Mouse (Mus musculus) lung, postnatal 36 days (tissue): ENCODE results near the gene Oxnad1.
"Not testable (repeated sequence)": the region's sequence is repeated elsewhere in the genome, so short reads cannot be mapped to it uniquely, and the experiment has no call there.

ENCODE experiments used
- DNase-seq: peaks from one replicate; pipeline ENCODE4 v3.0.0; 2022; ENCODE audit warnings: mixed read lengths

Oxnad1 gene

GRCm38 (mm10) chr14:32084761-32085485 lies at the start of gene Oxnad1:
Oxnad1 (plus strand) TSS chr14:32085374.
- peak; percentile 94 for DNase-seq

GRCm38 (mm10) chr14:32036482-32036881 lies 48.7 kb upstream of the Oxnad1 start:
- no peak for DNase-seq

- no peak for DNase-seq
Measured at GRCm38 (mm10) chr14:32037661-32038252, 47.4 kb upstream of the Oxnad1 start.

DNA sequence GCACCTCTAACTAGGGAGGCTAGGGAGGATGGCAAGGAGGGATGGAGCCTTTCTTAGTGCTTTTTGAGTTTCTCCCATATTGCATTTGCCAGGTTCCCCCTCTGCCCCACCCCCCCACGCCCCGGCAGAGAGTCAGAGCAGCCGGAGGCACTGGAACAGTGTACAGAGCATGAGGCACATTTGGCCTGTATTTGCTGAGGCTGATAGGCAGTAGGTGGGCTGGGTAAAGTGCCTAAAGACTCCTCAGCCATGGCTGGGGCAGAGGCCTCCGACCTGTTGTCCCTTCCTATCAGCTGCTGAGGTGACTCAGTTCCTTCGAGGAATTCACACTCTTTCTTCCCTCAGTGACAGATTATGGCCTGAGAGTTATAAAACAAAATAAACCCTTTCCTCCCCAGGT lies 43.1 kb upstream of the Oxnad1 start:
- DNase-seq: no peak

GRCm38 (mm10) chr14:32046357-32046756 lies 38.8 kb upstream of the Oxnad1 start:
- no peak for DNase-seq

DNA sequence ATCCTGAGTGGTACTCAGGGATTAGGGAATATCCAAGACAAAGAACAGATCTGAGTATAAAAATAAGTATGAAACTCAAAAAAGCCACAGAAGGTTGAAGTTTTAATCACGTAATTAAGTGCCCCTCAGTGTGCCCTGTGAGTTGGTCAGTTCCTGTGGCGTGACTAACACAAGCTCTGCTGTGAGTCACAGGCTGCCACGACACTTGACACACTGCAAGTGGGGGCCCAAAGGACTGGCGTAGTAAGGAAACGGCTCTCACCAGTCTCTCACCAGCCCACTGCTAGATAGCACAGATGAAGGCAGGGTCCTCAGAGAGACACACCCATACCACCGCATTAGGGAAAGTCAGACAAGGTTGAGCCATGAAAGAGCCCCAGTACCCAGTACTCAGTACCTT lies 35.0 kb upstream of the Oxnad1 start:
- DNase-seq: no peak

DNA sequence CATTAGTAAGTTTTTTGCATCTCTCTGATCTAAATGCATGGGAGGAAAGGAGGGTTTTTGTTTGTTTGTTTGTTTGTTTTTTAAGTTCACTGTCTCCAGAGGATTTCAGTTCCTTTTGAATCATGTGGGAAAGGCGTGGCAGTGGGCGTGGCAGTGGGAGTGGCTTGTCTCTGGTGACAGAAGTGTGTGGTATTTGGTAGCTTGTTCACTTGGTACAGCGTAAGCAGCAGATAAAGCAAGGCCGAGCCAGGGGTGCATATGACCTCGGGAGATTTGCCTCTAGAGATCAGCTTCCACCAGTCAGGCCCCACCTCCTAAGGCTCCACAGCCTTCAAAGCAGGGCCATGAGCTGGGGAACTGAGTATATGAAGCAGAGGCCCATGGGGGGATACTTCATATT lies 31.3 kb upstream of the Oxnad1 start:
- no peak for DNase-seq

DNA sequence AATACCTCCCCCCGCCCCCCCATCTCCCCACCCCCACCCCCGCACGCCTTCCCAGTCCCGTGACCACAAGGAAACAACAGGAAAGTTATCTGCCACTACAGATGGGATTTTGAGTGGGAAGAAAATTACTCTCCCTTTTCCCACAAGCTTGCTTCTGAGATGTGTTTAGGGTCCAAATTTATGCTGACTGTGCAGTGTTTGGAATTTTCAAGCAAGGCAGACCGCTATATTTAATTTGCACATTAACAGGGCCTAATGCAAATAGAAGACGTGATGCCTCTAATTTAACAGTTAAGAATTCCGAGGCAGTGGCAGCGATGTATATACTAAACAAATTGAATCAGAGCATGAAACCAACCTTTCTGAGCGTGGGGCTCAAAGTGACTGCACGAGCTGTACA lies 30.4 kb upstream of the Oxnad1 start:
- no peak for DNase-seq

GRCm38 (mm10) chr14:32055781-32056180 lies 29.4 kb upstream of the Oxnad1 start:
- DNase-seq: no peak

GRCm38 (mm10) chr14:32056675-32057074 lies 28.5 kb upstream of the Oxnad1 start:
- peak; percentile 57 for DNase-seq

- DNase-seq: no peak
Measured at GRCm38 (mm10) chr14:32057664-32058063, 27.5 kb upstream of the Oxnad1 start.

DNA sequence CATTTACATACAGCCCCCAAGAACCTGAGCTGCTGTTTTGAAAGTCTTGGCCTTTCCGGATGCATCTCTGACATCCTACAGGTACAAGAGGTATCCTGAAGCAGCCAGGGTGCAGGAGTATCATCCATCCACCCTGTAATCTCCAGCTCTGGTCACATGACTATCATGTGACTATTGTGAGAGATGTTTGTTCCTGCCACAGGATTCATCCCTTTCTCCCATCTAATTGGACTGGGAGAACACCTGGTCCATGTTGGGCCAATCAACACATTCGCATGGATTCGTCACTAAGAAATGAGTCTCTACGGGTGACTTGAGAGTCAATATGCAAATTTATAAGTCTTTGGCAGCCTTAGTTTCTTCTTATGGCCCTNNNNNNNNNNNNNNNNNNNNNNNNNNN lies 23.8 kb upstream of the Oxnad1 start:
- no peak for DNase-seq

DNA sequence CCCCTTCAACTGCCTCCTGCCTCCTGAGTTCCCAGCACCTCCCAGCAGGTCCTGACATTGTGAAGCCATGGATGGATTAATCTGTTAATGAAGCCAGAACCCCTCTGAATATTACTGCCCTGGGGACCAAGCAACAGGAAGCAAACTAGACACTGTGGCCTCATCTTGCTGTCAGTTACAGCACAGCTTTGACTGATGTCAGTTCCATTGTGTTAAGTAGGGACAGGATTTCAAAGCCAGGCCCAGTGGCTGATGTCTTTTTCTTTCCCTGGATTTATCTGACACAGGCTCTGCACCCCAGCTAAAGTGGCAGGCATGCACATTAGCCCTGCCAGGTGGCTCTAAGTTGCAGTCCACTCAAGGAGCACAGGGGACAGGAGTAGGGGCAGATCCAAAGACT lies 12.4 kb upstream of the Oxnad1 start:
- no peak for DNase-seq

- peak; percentile 69 for DNase-seq
Measured at GRCm38 (mm10) chr14:32073211-32073685, 11.9 kb upstream of the Oxnad1 start.

GRCm38 (mm10) chr14:32073901-32074300 lies 11.3 kb upstream of the Oxnad1 start:
- DNase-seq: no peak

DNA sequence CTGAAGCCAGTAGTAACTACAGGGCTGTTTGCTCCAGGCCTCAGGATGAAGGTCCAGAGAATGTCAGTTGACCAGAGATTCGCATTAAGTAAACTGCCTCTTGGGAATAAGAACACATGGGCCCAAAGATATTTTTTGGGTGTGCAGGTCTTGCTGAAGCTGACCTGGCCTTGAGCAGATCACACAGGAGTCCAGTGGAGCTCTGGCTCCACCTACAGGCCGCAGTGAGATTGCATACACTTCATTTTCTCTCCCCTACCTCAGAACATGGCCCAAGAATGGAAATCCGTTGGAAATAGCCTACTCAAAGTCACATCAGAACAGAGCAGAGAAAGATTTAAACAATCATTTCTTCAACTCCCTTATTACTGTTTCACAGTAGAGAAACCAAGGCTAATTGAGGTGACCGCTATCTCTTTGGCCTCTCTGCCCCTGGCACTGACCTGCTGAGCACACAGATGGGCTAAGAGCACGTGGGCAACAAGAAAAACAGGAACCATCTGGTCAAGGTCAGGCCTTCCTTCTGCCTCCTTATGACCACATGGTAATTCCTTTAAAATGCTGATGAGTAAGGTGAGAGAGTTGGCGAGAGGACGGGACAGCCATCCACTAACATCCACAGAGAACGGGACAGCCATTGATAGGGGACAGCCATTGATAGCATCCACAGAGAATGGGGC lies 8.1 kb upstream of the Oxnad1 start:
- peak; percentile 81 for DNase-seq

- DNase-seq: no peak
Measured at GRCm38 (mm10) chr14:32081026-32081425, 4.1 kb upstream of the Oxnad1 start.

GRCm38 (mm10) chr14:32082891-32083290 lies 2.3 kb upstream of the Oxnad1 start:
- no peak for DNase-seq

DNA sequence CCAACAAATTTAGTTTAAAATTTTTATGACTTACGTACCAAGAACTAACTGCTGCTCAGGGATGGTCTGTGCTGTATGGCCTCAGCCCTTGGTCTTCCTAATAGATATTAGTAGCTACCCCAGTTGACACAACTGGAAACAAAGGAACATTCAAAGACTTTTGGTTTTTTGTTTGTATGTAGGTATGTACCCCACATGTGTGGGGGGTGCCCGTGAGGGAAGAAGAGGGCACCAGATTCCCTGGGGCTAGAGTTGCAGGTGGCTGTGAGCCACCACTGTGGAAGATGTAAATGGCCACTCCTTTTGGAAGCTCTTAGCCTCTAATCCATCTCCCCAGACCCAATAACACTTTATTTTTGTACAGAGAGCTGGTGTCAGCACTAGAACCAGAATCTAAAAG lies 1.7 kb upstream of the Oxnad1 start:
- no peak for DNase-seq

DNA sequence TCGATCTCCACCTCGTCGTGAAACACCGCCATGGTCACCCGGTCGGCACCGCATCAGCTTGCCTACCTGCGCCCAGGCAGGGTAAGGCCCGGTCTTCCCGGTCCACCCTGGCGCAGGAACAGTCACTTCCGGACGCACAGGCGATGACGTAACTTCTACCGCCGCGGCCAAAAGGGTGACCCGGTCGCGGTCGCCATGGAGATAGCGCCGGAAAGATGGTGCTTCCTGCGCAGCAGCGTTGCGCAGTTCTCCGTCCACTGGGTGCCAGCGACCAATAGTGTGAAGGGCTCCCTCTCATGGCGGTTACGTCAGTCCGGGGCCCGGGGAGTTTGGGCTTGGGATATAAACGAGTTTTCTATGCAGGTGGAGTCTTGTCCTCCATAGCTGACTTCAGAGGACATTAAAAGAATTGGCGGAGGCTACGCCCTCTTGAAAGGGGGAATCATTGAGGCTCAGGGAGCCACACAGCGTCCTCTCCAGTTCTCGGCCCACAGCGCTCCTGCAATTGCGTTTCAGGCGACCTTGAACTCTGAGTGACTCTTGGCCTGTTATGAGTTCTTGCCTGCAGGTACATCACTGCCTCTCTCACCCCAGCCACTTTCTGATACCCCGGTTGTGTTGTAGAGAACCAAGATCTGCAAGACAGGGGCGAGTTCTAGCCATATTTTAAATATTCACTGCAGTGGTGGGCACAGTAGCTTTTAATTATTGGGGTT lies 470 bp downstream of the Oxnad1 start, which contains the start of gene Dph3:
Dph3 (minus strand) TSS at position 244 of the 716 bp plus-strand sequence.
- DNase-seq: peak; percentile 100

DNA sequence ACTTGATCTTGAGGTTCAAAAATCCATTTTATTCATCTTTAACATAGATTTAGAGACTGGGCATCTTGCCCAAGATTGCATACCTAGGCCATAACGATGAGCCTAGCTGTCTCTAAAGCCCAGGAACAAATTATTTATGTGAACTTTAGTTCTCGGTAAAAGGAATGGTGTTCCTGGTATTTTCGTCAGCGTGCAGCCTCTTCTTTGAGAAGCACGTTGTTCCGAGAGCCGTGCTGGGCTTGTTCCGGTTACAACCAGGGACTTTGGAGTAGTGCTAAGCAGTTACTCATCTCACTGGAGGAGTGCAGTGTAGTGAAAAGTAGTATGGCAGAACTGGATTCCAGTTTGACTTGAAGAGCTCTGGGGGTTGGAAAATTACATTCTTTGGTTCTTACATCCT lies 1.1 kb downstream of the Oxnad1 start:
- DNase-seq: no peak

DNA sequence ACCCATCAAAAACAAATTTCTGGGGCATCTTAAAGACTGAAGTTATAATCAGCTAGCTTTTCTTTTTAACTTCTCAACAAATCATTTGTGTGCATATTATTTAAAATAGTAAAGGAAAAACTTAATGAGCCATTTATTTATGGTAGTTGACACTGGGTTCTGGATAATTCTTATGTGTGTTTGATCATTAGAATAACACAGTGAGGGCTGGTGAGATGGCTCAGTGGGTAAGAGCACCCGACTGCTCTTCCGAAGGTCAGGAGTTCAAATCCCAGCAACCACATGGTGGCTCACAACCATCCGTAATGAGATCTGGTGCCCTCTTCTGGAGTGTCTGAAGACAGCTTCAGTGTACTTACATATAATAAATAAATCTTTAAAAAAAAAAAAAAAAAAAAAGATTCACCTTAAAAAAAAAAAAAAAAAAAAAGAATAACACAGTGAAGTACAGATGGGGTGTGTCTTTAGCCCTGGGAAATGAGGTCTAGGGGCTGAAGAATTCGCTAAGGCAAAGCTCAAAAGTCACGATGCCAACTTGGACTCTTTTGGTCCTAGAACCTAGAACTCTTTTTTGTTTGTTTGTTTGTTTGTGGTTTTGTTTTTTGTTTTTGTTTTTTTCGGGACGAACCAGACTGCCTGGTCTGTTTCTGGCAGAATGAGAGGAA lies 2.5 kb downstream of the Oxnad1 start:
- not testable (repeated sequence) for DNase-seq

GRCm38 (mm10) chr14:32091124-32091523 lies 6.0 kb downstream of the Oxnad1 start:
- DNase-seq: no peak
